Mouse (Mus musculus) forebrain, embryonic 15.5 days (tissue): ENCODE measurements around the gene Cldn2. TPM values are rescaled to one million over a fixed set of nuclear protein-coding genes. Genes with fewer than 3 reads are reported as not detected.

ENCODE experiments used
- ATAC-seq: fragments of 200-750 bp; cut with Nextera tagmentation; replicated peaks from 2 replicates; pipeline ENCODE4 v1.8.0; 2017; ENCODE audit warnings: mild to moderate bottlenecking, moderate TSS enrichment, moderate library complexity
- H3K27ac ChIP-seq: fragments of 300-500 bp; sonication (generic); replicated peaks from 2 replicates; pipeline ENCODE4 v1.5.1; 2015; ENCODE audit warnings: mild to moderate bottlenecking, inconsistent platforms
- H3K27me3 ChIP-seq: fragments of 300-500 bp; sonication (generic); 2 replicates; pipeline ENCODE4 v1.6.1; 2015; ENCODE audit warnings: inconsistent platforms
- H3K36me3 ChIP-seq: fragments of 300-500 bp; sonication (generic); 2 replicates; pipeline ENCODE4 v1.6.1; 2015; ENCODE audit warnings: mild to moderate bottlenecking, inconsistent platforms
- H3K4me1 ChIP-seq: fragments of 300-500 bp; sonication (generic); 2 replicates; pipeline ENCODE4 v1.6.1; 2015; ENCODE audit warnings: inconsistent platforms
- H3K4me2 ChIP-seq: fragments of 300-500 bp; sonication (generic); replicated peaks from 2 replicates; pipeline ENCODE4 v1.6.1; 2015; ENCODE audit warnings: mild to moderate bottlenecking, inconsistent platforms
- H3K4me3 ChIP-seq: fragments of 300-500 bp; sonication (generic); 2 replicates; pipeline ENCODE4 v1.5.1; 2015; ENCODE audit warnings: mild to moderate bottlenecking, inconsistent platforms
- H3K9ac ChIP-seq: fragments of 300-500 bp; sonication (generic); replicated peaks from 2 replicates; pipeline ENCODE4 v1.6.1; 2015; ENCODE audit warnings: mild to moderate bottlenecking, inconsistent platforms
- H3K9me3 ChIP-seq: fragments of 300-500 bp; sonication (generic); 2 replicates; pipeline ENCODE4 v1.6.1; 2016; ENCODE audit warnings: inconsistent platforms
- WGBS: fragments of 180-500 bp; shearing (Covaris S2); methylation state at CpG from one replicate; pipeline ENCODE4 v1.1.7; 2015; ENCODE audit warnings: mixed read lengths; 5-methylcytosine and 5-hydroxymethylcytosine counted together
- polyA plus RNA-seq: library from polyadenylated mRNA; unstranded; fragments of >200 nt; fragmentation: Nextera tagmentation; extraction: Ambion mirVana; gene quantifications from 2 replicates; pipeline ENCODE4 v1.2.1, GENCODE M21; 2015

The Cldn2 gene
- polyA plus RNA-seq, 1 experiment from 2014 or later: 2.0 TPM

GRCm38 (mm10) chrX:139812636-139813298 lies 12.1 kb downstream of the Cldn2 start:
- no peak overlapping the region for H3K27ac ChIP-seq
- H3K9ac ChIP-seq: no peak overlapping the region
- no peaks in the 10 kb centered on the region for H3K27me3 ChIP-seq
- H3K4me3 ChIP-seq: no peak overlapping the region
- H3K36me3 ChIP-seq: no peaks in the 10 kb centered on the region
- no peak overlapping the region for H3K4me2 ChIP-seq
- no peaks in the 10 kb centered on the region for H3K9me3 ChIP-seq
- no peak for ATAC-seq
- 72% methylated on average over 3 of the region's 3 CpGs for WGBS
- no peaks in the 10 kb centered on the region for H3K4me1 ChIP-seq

GRCm38 (mm10) chrX:139813299-139814002 lies 12.8 kb downstream of the Cldn2 start:
- Histone ChIP-seq H3K27ac (no peak overlapping the region), H3K27me3 (no peaks in the 10 kb centered on the region), H3K4me3 (no peak overlapping the region), H3K4me2 (no peak overlapping the region), H3K4me1 (no peaks in the 10 kb centered on the region), H3K9ac (no peak overlapping the region), H3K9me3 (no peaks in the 10 kb centered on the region), H3K36me3 (no peaks in the 10 kb centered on the region)
- no peak for ATAC-seq
- WGBS: 80% methylated on average over 9 of the region's 9 CpGs

GRCm38 (mm10) chrX:139814018-139814635 lies 13.5 kb downstream of the Cldn2 start:
- no peaks in the 10 kb centered on the region for H3K4me1 ChIP-seq
- H3K9me3 ChIP-seq: no peaks in the 10 kb centered on the region
- H3K27ac ChIP-seq: no peak overlapping the region
- no peak overlapping the region for H3K4me2 ChIP-seq
- H3K27me3 ChIP-seq: no peaks in the 10 kb centered on the region
- no peaks in the 10 kb centered on the region for H3K36me3 ChIP-seq
- H3K4me3 ChIP-seq: no peak overlapping the region
- no peak overlapping the region for H3K9ac ChIP-seq
- ATAC-seq: no peak
- WGBS: 93% methylated on average over 8 of the region's 8 CpGs

DNA sequence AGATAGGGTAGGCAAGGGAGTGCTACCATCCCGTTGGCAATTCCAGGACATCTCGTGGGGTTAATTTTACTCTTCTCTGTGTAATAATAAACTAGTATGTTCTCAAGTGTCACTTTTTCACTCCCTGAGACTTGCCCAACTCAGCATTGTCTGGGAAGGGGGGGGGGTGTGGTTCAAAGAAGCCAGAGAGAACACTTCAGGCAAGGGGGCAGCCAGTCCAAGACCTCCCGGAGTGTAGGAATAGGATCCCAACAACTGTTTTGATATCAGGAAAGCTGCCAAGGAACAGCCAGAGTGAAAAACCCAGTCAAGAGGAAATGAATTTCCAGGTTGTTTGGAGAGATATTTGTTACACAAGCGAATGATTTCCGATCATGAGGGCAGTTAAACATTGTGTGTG lies 14.6 kb downstream of the Cldn2 start:
- H3K36me3 ChIP-seq: no peaks in the 10 kb centered on the region
- no peaks in the 10 kb centered on the region for H3K9me3 ChIP-seq
- no peak overlapping the region for H3K4me3 ChIP-seq
- H3K4me2 ChIP-seq: no peak overlapping the region
- no peak overlapping the region for H3K9ac ChIP-seq
- H3K4me1 ChIP-seq: no peaks in the 10 kb centered on the region
- H3K27ac ChIP-seq: no peak overlapping the region
- no peak for ATAC-seq
- WGBS: 83% methylated on average over 5 of the region's 5 CpGs
- H3K27me3 ChIP-seq: no peaks in the 10 kb centered on the region

DNA sequence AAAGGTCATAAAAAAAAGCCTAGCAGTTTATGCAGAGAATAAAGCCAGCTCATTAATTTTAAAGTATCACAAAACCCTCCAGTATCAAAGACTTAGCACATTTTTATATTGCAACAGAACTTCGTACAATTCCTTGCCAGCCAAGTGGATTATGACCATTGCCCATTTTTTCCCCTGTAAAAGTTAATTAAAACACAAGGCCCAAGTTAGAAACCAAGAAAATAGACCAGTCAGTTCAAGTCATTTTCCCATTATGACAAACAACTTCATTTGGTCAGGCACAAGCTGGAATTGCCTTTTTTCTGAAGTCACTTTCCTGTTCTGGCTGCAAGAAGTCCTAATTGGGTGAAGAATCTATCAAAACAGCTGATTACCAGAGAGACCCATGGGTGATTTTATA lies 24.8 kb downstream of the Cldn2 start:
- Histone ChIP-seq H3K4me3 (no peak overlapping the region), H3K36me3 (no peaks in the 10 kb centered on the region), H3K27ac (no peak overlapping the region), H3K27me3 (no peaks in the 10 kb centered on the region), H3K4me1 (no peaks in the 10 kb centered on the region), H3K4me2 (no peak overlapping the region), H3K9me3 (no peaks in the 10 kb centered on the region), H3K9ac (no peak overlapping the region)
- no peak for ATAC-seq
- WGBS: 88% methylated on average over 1 of the region's 1 CpGs

DNA sequence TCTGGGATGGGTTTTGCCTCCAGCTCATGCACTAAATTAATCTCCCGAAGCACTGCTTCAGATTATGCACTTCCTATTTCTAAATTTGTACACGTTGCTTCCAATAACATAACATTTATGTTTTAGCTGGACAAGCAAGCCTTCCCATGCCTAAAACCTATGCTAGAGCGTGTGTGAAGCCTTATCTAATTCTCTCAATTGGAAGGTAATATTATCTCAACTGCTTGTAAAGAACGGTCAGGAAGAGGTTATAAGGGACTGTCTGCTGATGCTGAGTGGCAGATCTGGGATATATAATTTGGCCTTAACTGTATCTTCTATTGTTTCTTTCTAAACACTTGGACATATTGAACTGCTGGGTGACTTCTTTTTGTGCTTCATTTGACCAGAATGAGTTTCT lies 26.3 kb downstream of the Cldn2 start:
- ATAC-seq: no peak
- no peak overlapping the region for H3K4me2 ChIP-seq
- WGBS: 90% methylated on average over 4 of the region's 4 CpGs
- no peaks in the 10 kb centered on the region for H3K36me3 ChIP-seq
- H3K4me3 ChIP-seq: no peak overlapping the region
- H3K9me3 ChIP-seq: no peaks in the 10 kb centered on the region
- H3K9ac ChIP-seq: no peak overlapping the region
- no peaks in the 10 kb centered on the region for H3K4me1 ChIP-seq
- H3K27me3 ChIP-seq: no peaks in the 10 kb centered on the region
- H3K27ac ChIP-seq: no peak overlapping the region

GRCm38 (mm10) chrX:139828363-139829092 lies 27.9 kb downstream of the Cldn2 start:
- H3K4me3 ChIP-seq: no peak overlapping the region
- no peak overlapping the region for H3K27ac ChIP-seq
- 83% methylated on average over 6 of the region's 6 CpGs for WGBS
- no peaks in the 10 kb centered on the region for H3K4me1 ChIP-seq
- no peak for ATAC-seq
- no peaks in the 10 kb centered on the region for H3K27me3 ChIP-seq
- no peak overlapping the region for H3K9ac ChIP-seq
- H3K9me3 ChIP-seq: no peaks in the 10 kb centered on the region
- H3K36me3 ChIP-seq: no peaks in the 10 kb centered on the region
- H3K4me2 ChIP-seq: no peak overlapping the region

GRCm38 (mm10) chrX:139832464-139832863 lies 31.8 kb downstream of the Cldn2 start:
- 21% methylated on average over 5 of the region's 5 CpGs for WGBS
- no peak overlapping the region for H3K9ac ChIP-seq
- ATAC-seq: 0 out of 2 replicates have a peak, but pooled peaks have one; percentile 51
- H3K27ac ChIP-seq: no peak overlapping the region
- H3K4me1 ChIP-seq: no peaks in the 10 kb centered on the region
- no peak overlapping the region for H3K4me3 ChIP-seq
- H3K36me3 ChIP-seq: no peaks in the 10 kb centered on the region
- no peaks in the 10 kb centered on the region for H3K9me3 ChIP-seq
- no peak overlapping the region for H3K4me2 ChIP-seq
- no peaks in the 10 kb centered on the region for H3K27me3 ChIP-seq

GRCm38 (mm10) chrX:139839057-139839456 lies 38.4 kb downstream of the Cldn2 start:
- no peak for ATAC-seq
- WGBS: 63% methylated on average over 3 of the region's 3 CpGs

GRCm38 (mm10) chrX:139841091-139841490 lies 40.5 kb downstream of the Cldn2 start:
- Histone ChIP-seq H3K36me3 (no peaks in the 10 kb centered on the region), H3K4me3 (no peak overlapping the region), H3K9me3 (no peaks in the 10 kb centered on the region), H3K4me1 (no peaks in the 10 kb centered on the region), H3K27ac (no peak overlapping the region), H3K9ac (no peak overlapping the region), H3K27me3 (no peaks in the 10 kb centered on the region), H3K4me2 (no peak overlapping the region)
- 83% methylated on average over 6 of the region's 6 CpGs for WGBS
- ATAC-seq: no peak

More at GRCm38 (mm10) chrX:139839057-139839456, 38.4 kb downstream of the Cldn2 start:
- no peaks in the 10 kb centered on the region for H3K4me1 ChIP-seq
- H3K36me3 ChIP-seq: no peaks in the 10 kb centered on the region
- H3K4me2 ChIP-seq: no peak overlapping the region
- no peak overlapping the region for H3K4me3 ChIP-seq
- H3K27me3 ChIP-seq: no peaks in the 10 kb centered on the region
- no peak overlapping the region for H3K9ac ChIP-seq
- H3K27ac ChIP-seq: no peak overlapping the region
- no peaks in the 10 kb centered on the region for H3K9me3 ChIP-seq

GRCm38 (mm10) chrX:139854795-139855194 lies 54.2 kb downstream of the Cldn2 start:
- Histone ChIP-seq H3K36me3 (no peaks in the 10 kb centered on the region), H3K4me3 (no peak overlapping the region), H3K9me3 (no peaks in the 10 kb centered on the region), H3K27me3 (no peaks in the 10 kb centered on the region), H3K4me1 (no peaks in the 10 kb centered on the region), H3K4me2 (no peak overlapping the region), H3K9ac (no peak overlapping the region), H3K27ac (no peak overlapping the region)
- ATAC-seq: no peak
- WGBS: 96% methylated on average over 4 of the region's 4 CpGs

DNA sequence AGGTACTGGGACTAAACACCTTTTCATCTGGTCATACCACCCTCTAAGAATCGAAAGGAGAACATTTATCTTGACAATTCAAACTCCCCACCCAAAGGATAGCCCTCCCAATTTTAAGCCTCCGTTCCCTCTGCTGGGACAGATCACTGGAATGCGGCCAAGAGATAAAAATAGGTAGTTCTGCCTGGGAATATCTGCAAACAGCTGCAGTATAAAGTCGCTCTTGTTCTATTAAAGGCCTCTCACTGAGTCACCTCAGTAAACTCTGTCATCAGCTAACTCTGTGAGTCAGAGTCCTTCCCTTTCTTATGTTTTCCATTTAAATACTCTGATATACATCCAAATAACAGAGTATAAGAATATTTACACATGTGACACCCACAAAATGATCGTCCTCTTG lies 58.8 kb downstream of the Cldn2 start:
- Histone ChIP-seq H3K4me2 (no peak overlapping the region), H3K9me3 (no peaks in the 10 kb centered on the region), H3K27ac (no peak overlapping the region), H3K4me1 (no peaks in the 10 kb centered on the region), H3K9ac (no peak overlapping the region), H3K36me3 (no peaks in the 10 kb centered on the region), H3K4me3 (no peak overlapping the region), H3K27me3 (no peaks in the 10 kb centered on the region)
- no peak for ATAC-seq
- WGBS: 82% methylated on average over 5 of the region's 5 CpGs
